Mouse (Mus musculus) bone marrow macrophage, adult 2 months (primary cell): ENCODE measurements around the gene Max.

Source experiments
- CTCF ChIP-seq: IDR thresholded peaks from 2 replicates; pipeline ENCODE4 v1.5.1; 2012; ENCODE audit warnings: low read depth, mild to moderate bottlenecking, low read length, moderate library complexity
- POLR2A ChIP-seq: IDR thresholded peaks from 2 replicates; pipeline ENCODE4 v1.6.1; 2012; ENCODE audit warnings: mild to moderate bottlenecking, low read depth, low read length, borderline replicate concordance

GRCm38 (mm10) chr12:76895777-76896176 lies 66.2 kb downstream of the Max start:
- TF ChIP-seq CTCF, result no peak
- no peak for TF ChIP-seq POLR2A
